In genomic region chr9:21924099-21924493, GRCm38 (mm10) we compare ENCODE assay signal across 9 mouse cellular contexts. TPM values are rescaled to one million over a fixed set of nuclear protein-coding genes. Genes with fewer than 3 reads are reported as not detected.
A peak's percentile ranks its signal among the peaks of the same experiment; 100 is the strongest.
DNase-seq lines count a peak whose midpoint lies in the region; ATAC-seq and TF ChIP-seq lines count a peak whose summit lies in the region.
"Had no signal": no experiment of that assay in that cellular context is flagged by ENCODE, and none has a peak within 500 bp of the region (broad histone marks: within the 10 kb centered on the region; RNA-seq: fewer than 3 reads in every experiment).

No protein-coding gene starts in this region.

- intact Hi-C loops in left cerebral cortex, postnatal 4 days (cut with DNase I): no loop called here

- H3K4me3 ChIP-seq in midbrain, postnatal 0 days (ENCODE audit: low read depth, low read length): no peak overlapping the region
- H3K4me3 ChIP-seq in midbrain, embryonic 14.5 days (replicated peaks; ENCODE audit: low read depth, low read length): no peak overlapping the region
- no peak overlapping the region for H3K4me3 ChIP-seq in intestine, embryonic 16.5 days (ENCODE audit: low read length)
- no peak overlapping the region for H3K4me3 ChIP-seq in lung, embryonic 15.5 days
- H3K4me3 ChIP-seq in stomach, embryonic 15.5 days (replicated peaks): no peak overlapping the region
- H3K4me3 ChIP-seq: neural tube, embryonic 12.5 days had no signal

- peak; percentile 11 for DNase-seq in midbrain, postnatal 0 days (ENCODE audit: low spot score)
- no peak for DNase-seq in midbrain, embryonic 14.5 days
- peak; percentile 98 for DNase-seq in fibroblast of lung, adult 2 months (ENCODE audit: low read depth)
- no peak for DNase-seq in embryo, embryonic 10 days (ENCODE audit: low spot score)
- no peak for DNase-seq in left cerebral cortex, postnatal 4 days

- H3K4me2 ChIP-seq in midbrain, postnatal 0 days (ENCODE audit: low read depth, low read length, poor library complexity, severe bottlenecking): no peak overlapping the region
- no peak overlapping the region for H3K4me2 ChIP-seq in midbrain, embryonic 14.5 days (ENCODE audit: low read length)
- no peak overlapping the region for H3K4me2 ChIP-seq in intestine, embryonic 16.5 days (ENCODE audit: low read depth, low read length)
- H3K4me2 ChIP-seq in lung, embryonic 15.5 days: no peak overlapping the region
- H3K4me2 ChIP-seq in stomach, embryonic 15.5 days: no peak overlapping the region
- H3K4me2 ChIP-seq: neural tube, embryonic 12.5 days had no signal

- H3K9me3 ChIP-seq in midbrain, postnatal 0 days (ENCODE audit: low read length): no peaks in the 10 kb centered on the region
- H3K9me3 ChIP-seq in midbrain, embryonic 14.5 days (ENCODE audit: control insufficient read depth, low read length): no peaks in the 10 kb centered on the region
- no peaks in the 10 kb centered on the region for H3K9me3 ChIP-seq in intestine, embryonic 16.5 days (ENCODE audit: control insufficient read depth, low read length)
- H3K9me3 ChIP-seq in lung, embryonic 15.5 days: no peaks in the 10 kb centered on the region
- H3K9me3 ChIP-seq in stomach, embryonic 15.5 days: no peaks in the 10 kb centered on the region
- H3K9me3 ChIP-seq: neural tube, embryonic 12.5 days had no signal

- TF ChIP-seq CTCF in midbrain, postnatal 0 days (IDR thresholded peaks at IDR 0.05): no peak

- no peaks in the 10 kb centered on the region for H3K36me3 ChIP-seq in midbrain, postnatal 0 days (ENCODE audit: insufficient read depth, low read length)
- H3K36me3 ChIP-seq in midbrain, embryonic 14.5 days (ENCODE audit: control insufficient read depth, insufficient read depth, low read length): 0 out of 2 replicates have a peak, but pooled peaks cover 5% of the 10 kb centered on the region
- H3K36me3 ChIP-seq in intestine, embryonic 16.5 days (ENCODE audit: control insufficient read depth, insufficient read depth, low read length): peaks cover 3% of the 10 kb centered on the region; the same call in 1 of the 2 replicates
- 0 out of 2 replicates have a peak, but pooled peaks cover 4% of the 10 kb centered on the region for H3K36me3 ChIP-seq in lung, embryonic 15.5 days
- no peaks in the 10 kb centered on the region for H3K36me3 ChIP-seq in stomach, embryonic 15.5 days
- H3K36me3 ChIP-seq: neural tube, embryonic 12.5 days had no signal

- no peak overlapping the region for H3K9ac ChIP-seq in midbrain, postnatal 0 days (replicated peaks; ENCODE audit: low read length, poor library complexity, severe bottlenecking)
- no peak overlapping the region for H3K9ac ChIP-seq in midbrain, embryonic 14.5 days (replicated peaks; ENCODE audit: low read length)
- 0 out of 2 replicates have a peak overlapping the region, but pooled peaks have one; percentile 8 for H3K9ac ChIP-seq in intestine, embryonic 16.5 days (ENCODE audit: low read depth, low read length)
- no peak overlapping the region for H3K9ac ChIP-seq in lung, embryonic 15.5 days
- H3K9ac ChIP-seq in stomach, embryonic 15.5 days: no peak overlapping the region
- H3K9ac ChIP-seq: neural tube, embryonic 12.5 days had no signal

- 63% methylated on average over 6 of the region's 6 CpGs for WGBS in midbrain, postnatal 0 days
- WGBS in midbrain, embryonic 14.5 days: 80% methylated on average over 6 of the region's 6 CpGs
- 52% methylated on average over 6 of the region's 6 CpGs for WGBS in intestine, embryonic 16.5 days
- 23% methylated on average over 6 of the region's 6 CpGs for WGBS in lung, embryonic 15.5 days
- 37% methylated on average over 6 of the region's 6 CpGs for WGBS in stomach, embryonic 15.5 days

- ATAC-seq in midbrain, postnatal 0 days (ENCODE audit: low FRiP score): no peak
- no peak for ATAC-seq in midbrain, embryonic 14.5 days (ENCODE audit: low FRiP score, low TSS enrichment)
- peak; percentile 36 for ATAC-seq in intestine, embryonic 16.5 days
- peak; percentile 83 for ATAC-seq in lung, embryonic 15.5 days (ENCODE audit: borderline replicate concordance, extremely low read depth, low FRiP score, low TSS enrichment)
- ATAC-seq in stomach, embryonic 15.5 days (ENCODE audit: insufficient read depth, low FRiP score, low read depth): peak; percentile 83

- peaks cover 8% of the 10 kb centered on the region; the same call in 1 of the 2 replicates for H3K4me1 ChIP-seq in midbrain, postnatal 0 days (ENCODE audit: insufficient read depth, low read length)
- peaks cover 11% of the 10 kb centered on the region for H3K4me1 ChIP-seq in midbrain, embryonic 14.5 days (ENCODE audit: control insufficient read depth, insufficient read depth, low read length)
- H3K4me1 ChIP-seq in intestine, embryonic 16.5 days (ENCODE audit: control insufficient read depth, insufficient read depth, low read length): peaks cover 8% of the 10 kb centered on the region
- peaks cover 23% of the 10 kb centered on the region for H3K4me1 ChIP-seq in lung, embryonic 15.5 days
- peaks cover 9% of the 10 kb centered on the region for H3K4me1 ChIP-seq in stomach, embryonic 15.5 days

- H3K27ac ChIP-seq in midbrain, postnatal 0 days (ENCODE audit: low read depth, low read length): no peak overlapping the region
- no peak overlapping the region for H3K27ac ChIP-seq in midbrain, embryonic 14.5 days (replicated peaks; ENCODE audit: low read depth, low read length)
- no peak overlapping the region for H3K27ac ChIP-seq in intestine, embryonic 16.5 days (ENCODE audit: low read length)
- peak overlapping the region; percentile 80 for H3K27ac ChIP-seq in lung, embryonic 15.5 days
- H3K27ac ChIP-seq in stomach, embryonic 15.5 days: peak overlapping the region; percentile 80
- H3K27ac ChIP-seq: neural tube, embryonic 12.5 days had no signal

- H3K27me3 ChIP-seq in midbrain, postnatal 0 days (ENCODE audit: insufficient read depth, low read length): no peaks in the 10 kb centered on the region
- no peaks in the 10 kb centered on the region for H3K27me3 ChIP-seq in midbrain, embryonic 14.5 days (ENCODE audit: control insufficient read depth, insufficient read depth, low read length)
- H3K27me3 ChIP-seq in intestine, embryonic 16.5 days (replicated peaks; ENCODE audit: control insufficient read depth, insufficient read depth, low read length): no peaks in the 10 kb centered on the region
- H3K27me3 ChIP-seq in lung, embryonic 15.5 days: no peaks in the 10 kb centered on the region
- no peaks in the 10 kb centered on the region for H3K27me3 ChIP-seq in stomach, embryonic 15.5 days (replicated peaks)
- H3K27me3 ChIP-seq: neural tube, embryonic 12.5 days had no signal

RNA-seq across cellular contexts. Expression of gene Ccdc159, which starts 3.2 kb away (rescaled TPM):
- total RNA-seq in midbrain, postnatal 0 days (2014; rRNA removed): 6.6 and 12.2 TPM in 2 replicates
- 4.7 and 5.2 TPM in 2 replicates for polyA plus RNA-seq in midbrain, postnatal 0 days (2015; fragmentation: Nextera tagmentation; extraction: Ambion mirVana)
- polyA plus RNA-seq in midbrain, embryonic 14.5 days (2014; fragmentation: Nextera tagmentation; extraction: Ambion mirVana): 5.7 and 7.7 TPM in 2 replicates
- 2.6 and 3.5 TPM in 2 replicates for polyA plus RNA-seq in intestine, embryonic 16.5 days (2015; fragmentation: Nextera tagmentation; extraction: Ambion mirVana)
- polyA plus RNA-seq in lung, embryonic 15.5 days (2015; fragmentation: Nextera tagmentation; extraction: Ambion mirVana): 3.2 and 4.6 TPM in 2 replicates
- polyA plus RNA-seq in stomach, embryonic 15.5 days (2015; fragmentation: Nextera tagmentation; extraction: Ambion mirVana): 4.4 and 5.2 TPM in 2 replicates
- 10 to 100 TPM; 18.5 to 20.8 TPM for total RNA-seq in left cerebral cortex, postnatal 4 days (2021)

RNA-seq across cellular contexts. Expression of gene Tmem205, which starts 3.3 kb away (rescaled TPM):
- 32.1 and 50.9 TPM in 2 replicates for total RNA-seq in midbrain, postnatal 0 days (2014; rRNA removed)
- 44.2 and 50.1 TPM in 2 replicates for polyA plus RNA-seq in midbrain, postnatal 0 days (2015; fragmentation: Nextera tagmentation; extraction: Ambion mirVana)
- polyA plus RNA-seq in midbrain, embryonic 14.5 days (2014; fragmentation: Nextera tagmentation; extraction: Ambion mirVana): 42.2 and 51.8 TPM in 2 replicates
- polyA plus RNA-seq in intestine, embryonic 16.5 days (2015; fragmentation: Nextera tagmentation; extraction: Ambion mirVana): 93.9 and 97.0 TPM in 2 replicates
- 51.9 and 52.6 TPM in 2 replicates for polyA plus RNA-seq in lung, embryonic 15.5 days (2015; fragmentation: Nextera tagmentation; extraction: Ambion mirVana)
- polyA plus RNA-seq in stomach, embryonic 15.5 days (2015; fragmentation: Nextera tagmentation; extraction: Ambion mirVana): 70.7 and 74.5 TPM in 2 replicates
- total RNA-seq in left cerebral cortex, postnatal 4 days (2021): 10 to 100 TPM; 28.1 to 31.6 TPM

RNA-seq across cellular contexts. Expression of gene Rab3d, which starts 6.1 kb away (rescaled TPM):
- 15.9 and 26.0 TPM in 2 replicates for total RNA-seq in midbrain, postnatal 0 days (2014; rRNA removed)
- 17.4 and 18.1 TPM in 2 replicates for polyA plus RNA-seq in midbrain, postnatal 0 days (2015; fragmentation: Nextera tagmentation; extraction: Ambion mirVana)
- polyA plus RNA-seq in midbrain, embryonic 14.5 days (2014; fragmentation: Nextera tagmentation; extraction: Ambion mirVana): 9.8 and 10.2 TPM in 2 replicates
- polyA plus RNA-seq in intestine, embryonic 16.5 days (2015; fragmentation: Nextera tagmentation; extraction: Ambion mirVana): 47.5 and 47.9 TPM in 2 replicates
- polyA plus RNA-seq in lung, embryonic 15.5 days (2015; fragmentation: Nextera tagmentation; extraction: Ambion mirVana): 15.3 and 20.2 TPM in 2 replicates
- 72.0 and 75.8 TPM in 2 replicates for polyA plus RNA-seq in stomach, embryonic 15.5 days (2015; fragmentation: Nextera tagmentation; extraction: Ambion mirVana)
- 10 to 100 TPM; 31.1 to 41.1 TPM for total RNA-seq in left cerebral cortex, postnatal 4 days (2021)

RNA-seq across cellular contexts. Expression of gene Plppr2, which starts 12.7 kb away (rescaled TPM):
- total RNA-seq in midbrain, postnatal 0 days (2014; rRNA removed): 129 and 165 TPM in 2 replicates
- 129 and 136 TPM in 2 replicates for polyA plus RNA-seq in midbrain, postnatal 0 days (2015; fragmentation: Nextera tagmentation; extraction: Ambion mirVana)
- 91.3 and 92.2 TPM in 2 replicates for polyA plus RNA-seq in midbrain, embryonic 14.5 days (2014; fragmentation: Nextera tagmentation; extraction: Ambion mirVana)
- 5.2 and 6.2 TPM in 2 replicates for polyA plus RNA-seq in intestine, embryonic 16.5 days (2015; fragmentation: Nextera tagmentation; extraction: Ambion mirVana)
- polyA plus RNA-seq in lung, embryonic 15.5 days (2015; fragmentation: Nextera tagmentation; extraction: Ambion mirVana): 7.8 and 8.0 TPM in 2 replicates
- polyA plus RNA-seq in stomach, embryonic 15.5 days (2015; fragmentation: Nextera tagmentation; extraction: Ambion mirVana): 7.9 and 8.1 TPM in 2 replicates
- total RNA-seq in left cerebral cortex, postnatal 4 days (2021): 100 to 1,000 TPM; 199 to 225 TPM

RNA-seq across cellular contexts. Expression of gene Swsap1, which starts 31.5 kb away (rescaled TPM):
- 33.7 and 38.6 TPM in 2 replicates for total RNA-seq in midbrain, postnatal 0 days (2014; rRNA removed)
- 7.1 and 8.0 TPM in 2 replicates for polyA plus RNA-seq in midbrain, postnatal 0 days (2015; fragmentation: Nextera tagmentation; extraction: Ambion mirVana)
- polyA plus RNA-seq in midbrain, embryonic 14.5 days (2014; fragmentation: Nextera tagmentation; extraction: Ambion mirVana): 21.5 and 22.8 TPM in 2 replicates
- polyA plus RNA-seq in intestine, embryonic 16.5 days (2015; fragmentation: Nextera tagmentation; extraction: Ambion mirVana): 5.9 and 6.5 TPM in 2 replicates
- polyA plus RNA-seq in lung, embryonic 15.5 days (2015; fragmentation: Nextera tagmentation; extraction: Ambion mirVana): 6.5 and 6.7 TPM in 2 replicates
- polyA plus RNA-seq in stomach, embryonic 15.5 days (2015; fragmentation: Nextera tagmentation; extraction: Ambion mirVana): 6.2 and 6.6 TPM in 2 replicates
- total RNA-seq in left cerebral cortex, postnatal 4 days (2021): 10 to 100 TPM; 11.8 to 12.6 TPM

Comparison
In these comparisons a context has a peak if more than half of its experiments do, and no peak if none do; other contexts are left out.
1. DNase-seq: peak in midbrain, postnatal 0 days (single experiment) and fibroblast of lung, adult 2 months (single experiment); none in midbrain, embryonic 14.5 days (single experiment), embryo, embryonic 10 days (single experiment) and left cerebral cortex, postnatal 4 days (single experiment).
2. ATAC-seq: peak in intestine, embryonic 16.5 days (single experiment), lung, embryonic 15.5 days (single experiment) and stomach, embryonic 15.5 days (single experiment); none in midbrain, postnatal 0 days (single experiment) and midbrain, embryonic 14.5 days (single experiment).
3. H3K27ac ChIP-seq: peak in lung, embryonic 15.5 days (single experiment) and stomach, embryonic 15.5 days (single experiment); none in midbrain, postnatal 0 days (single experiment), midbrain, embryonic 14.5 days (single experiment) and intestine, embryonic 16.5 days (single experiment).